Mouse (Mus musculus) ES-Bruce4 (cell line): ENCODE data around the gene Dmwd.
A peak's percentile ranks its signal among the peaks of the same experiment; 100 is the strongest.

Source experiments
- CTCF ChIP-seq: IDR thresholded peaks from one replicate; pipeline ENCODE4 v1.8.1; 2011; ENCODE audit warnings: low read depth, low read length
- EP300 ChIP-seq: IDR thresholded peaks from 2 replicates; pipeline ENCODE4 v1.6.1; 2011; ENCODE audit warnings: low read depth, low read length; ENCODE audit not compliant: insufficient read depth
- POLR2A ChIP-seq: IDR thresholded peaks from one replicate; pipeline ENCODE4 v1.8.1; 2011; ENCODE audit warnings: low read length; ENCODE audit not compliant: insufficient read depth

- no peak for TF ChIP-seq EP300
- TF ChIP-seq POLR2A = peak; percentile 66
- TF ChIP-seq CTCF = no peak
Measured at GRCm38 (mm10) chr7:19119631-19120429, 43.8 kb downstream of the Dmwd start, which contains the start of gene Fbxo46.
